Mouse (Mus musculus) midbrain, embryonic 16.5 days (tissue): ENCODE measurements at regions not wholly inside any gene's neighbourhood (a gene's known extent, or its start where the extent isn't known, plus 50 kb on each side); places are given as distances from the start of the nearest gene placed in this dataset.

ENCODE experiments used
- ATAC-seq: fragments of 200-750 bp; cut with Nextera tagmentation; 2 replicates; pipeline ENCODE4 v1.8.0; 2017; ENCODE audit warnings: moderate TSS enrichment
- H3K27ac ChIP-seq: fragments of 300-500 bp; sonication (generic); 2 replicates; pipeline ENCODE4 v1.5.1; 2014; ENCODE audit warnings: mild to moderate bottlenecking, low read length, mixed read lengths
- H3K27me3 ChIP-seq: fragments of 300-500 bp; sonication (generic); 2 replicates; pipeline ENCODE4 v1.6.1; 2014; ENCODE audit warnings: low read depth, low read length, mixed read lengths; ENCODE audit not compliant: control insufficient read depth, insufficient read depth
- H3K36me3 ChIP-seq: fragments of 300-500 bp; sonication (generic); 2 replicates; pipeline ENCODE4 v1.6.1; 2014; ENCODE audit warnings: mild to moderate bottlenecking, low read length, moderate library complexity, mixed read lengths; ENCODE audit not compliant: control insufficient read depth, insufficient read depth
- H3K4me1 ChIP-seq: fragments of 300-500 bp; sonication (generic); 2 replicates; pipeline ENCODE4 v1.6.1; 2014; ENCODE audit warnings: mild to moderate bottlenecking, low read length, mixed read lengths; ENCODE audit not compliant: control insufficient read depth, insufficient read depth
- H3K4me2 ChIP-seq: fragments of 300-500 bp; sonication (generic); 2 replicates; pipeline ENCODE4 v1.6.1; 2014; ENCODE audit warnings: mild to moderate bottlenecking, low read length, mixed read lengths
- H3K4me3 ChIP-seq: fragments of 300-500 bp; sonication (generic); 2 replicates; pipeline ENCODE4 v1.5.1; 2014; ENCODE audit warnings: low read depth, mild to moderate bottlenecking, low read length, moderate library complexity, mixed read lengths
- H3K9ac ChIP-seq: fragments of 300-500 bp; sonication (generic); 2 replicates; pipeline ENCODE4 v1.6.1; 2014; ENCODE audit warnings: low read depth, low read length, mixed read lengths
- H3K9me3 ChIP-seq: fragments of 300-500 bp; sonication (generic); replicated peaks from 2 replicates; pipeline ENCODE4 v1.6.1; 2014; ENCODE audit warnings: mild to moderate bottlenecking, low read length, mixed read lengths; ENCODE audit not compliant: control insufficient read depth, poor library complexity, severe bottlenecking
- WGBS: fragments of 180-500 bp; shearing (Covaris S2); extraction: QIAGEN DNeasy Blood & Tissue Kit; methylation state at CpG from one replicate; pipeline ENCODE4 v1.1.7; 2014; 5-methylcytosine and 5-hydroxymethylcytosine counted together

DNA sequence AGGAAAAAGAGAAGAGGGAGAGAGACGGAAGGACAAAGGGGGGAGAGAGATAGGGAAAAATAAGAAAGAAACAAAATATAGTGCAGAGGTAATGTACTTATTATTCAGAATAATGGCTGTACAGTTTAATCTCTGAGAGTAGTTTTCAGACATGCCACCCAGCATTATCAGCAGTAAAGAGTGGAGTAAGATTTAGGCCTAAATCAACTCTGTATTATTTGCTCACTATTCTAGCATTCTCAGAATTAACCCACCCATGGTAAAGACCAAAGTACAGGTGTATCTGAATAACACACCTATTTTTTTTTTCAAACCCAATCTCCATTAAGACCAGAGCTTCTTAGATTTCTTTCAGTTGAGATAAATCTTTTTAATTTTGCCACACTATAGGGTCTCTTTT, 177.7 kb upstream of the Gm11114 start:
- no peak overlapping the region for H3K4me2 ChIP-seq

GRCm38 (mm10) chr9:85136715-85137582, 175.6 kb upstream of the Gm11114 start:
- WGBS, result 80% methylated on average over 6 of the region's 6 CpGs
- H3K4me3 ChIP-seq, result no peak overlapping the region
- no peak overlapping the region for H3K4me2 ChIP-seq
- no peak overlapping the region for H3K27ac ChIP-seq
- ATAC-seq, result no peak
- no peak overlapping the region for H3K9ac ChIP-seq
- H3K4me1 ChIP-seq, result peaks cover 2% of the 10 kb centered on the region; the same call in 1 of the 2 replicates
- no peaks in the 10 kb centered on the region for H3K27me3 ChIP-seq
- no peaks in the 10 kb centered on the region for H3K9me3 ChIP-seq
- no peaks in the 10 kb centered on the region for H3K36me3 ChIP-seq

More for the DNA sequence above, 177.7 kb upstream of the Gm11114 start:
- ATAC-seq, result no peak
- no peak overlapping the region for H3K4me3 ChIP-seq
- no peaks in the 10 kb centered on the region for H3K27me3 ChIP-seq
- no peaks in the 10 kb centered on the region for H3K9me3 ChIP-seq
- H3K4me1 ChIP-seq, result peaks cover 2% of the 10 kb centered on the region; the same call in 1 of the 2 replicates
- H3K36me3 ChIP-seq, result no peaks in the 10 kb centered on the region
- H3K9ac ChIP-seq, result no peak overlapping the region
- 100% methylated on average over 1 of the region's 1 CpGs for WGBS
- no peak overlapping the region for H3K27ac ChIP-seq

- 80% methylated on average over 4 of the region's 4 CpGs for WGBS
- ATAC-seq, result no peak
Observed at GRCm38 (mm10) chr9:85139891-85140290, 172.7 kb upstream of the Gm11114 start.

DNA sequence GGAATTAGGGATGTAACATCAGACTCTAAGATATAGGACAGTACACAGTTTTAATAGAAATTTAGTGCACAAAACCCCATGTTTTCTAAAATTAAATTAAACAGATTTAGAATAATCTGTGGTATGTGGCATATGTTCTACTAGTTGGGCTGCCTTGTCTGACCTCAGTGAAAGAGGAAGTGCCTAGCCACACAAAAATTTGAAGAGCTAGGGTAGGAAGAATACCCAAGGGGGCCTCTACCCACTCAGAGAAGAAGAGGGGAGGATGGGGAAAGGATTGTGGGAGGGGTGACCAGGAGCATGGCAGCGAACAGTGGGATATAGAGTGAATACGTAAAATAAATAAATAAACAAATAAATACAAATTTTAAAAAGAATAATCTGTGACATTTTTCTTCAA, 168.2 kb upstream of the Gm11114 start:
- Histone ChIP-seq H3K4me3 (no peak overlapping the region), H3K4me2 (no peak overlapping the region), H3K27ac (no peak overlapping the region), H3K9me3 (no peaks in the 10 kb centered on the region), H3K4me1 (peaks cover 2% of the 10 kb centered on the region; the same call in 1 of the 2 replicates), H3K36me3 (no peaks in the 10 kb centered on the region), H3K9ac (no peak overlapping the region), H3K27me3 (no peaks in the 10 kb centered on the region)
- no peak for ATAC-seq
- WGBS, result 98% methylated on average over 2 of the region's 2 CpGs

More at GRCm38 (mm10) chr9:85139891-85140290, 172.7 kb upstream of the Gm11114 start:
- H3K27ac ChIP-seq, result no peak overlapping the region
- H3K36me3 ChIP-seq, result no peaks in the 10 kb centered on the region
- H3K9ac ChIP-seq, result no peak overlapping the region
- H3K4me3 ChIP-seq, result no peak overlapping the region
- no peaks in the 10 kb centered on the region for H3K9me3 ChIP-seq
- peaks cover 2% of the 10 kb centered on the region; the same call in 1 of the 2 replicates for H3K4me1 ChIP-seq
- H3K27me3 ChIP-seq, result no peaks in the 10 kb centered on the region
- H3K4me2 ChIP-seq, result no peak overlapping the region

GRCm38 (mm10) chr9:85165632-85166031, 146.9 kb upstream of the Gm11114 start:
- Histone ChIP-seq H3K9ac (no peak overlapping the region), H3K4me3 (no peak overlapping the region), H3K36me3 (no peaks in the 10 kb centered on the region), H3K9me3 (no peaks in the 10 kb centered on the region), H3K27me3 (no peaks in the 10 kb centered on the region), H3K4me2 (no peak overlapping the region), H3K4me1 (no peaks in the 10 kb centered on the region), H3K27ac (no peak overlapping the region)
- 90% methylated on average over 1 of the region's 1 CpGs for WGBS
- ATAC-seq, result no peak

DNA sequence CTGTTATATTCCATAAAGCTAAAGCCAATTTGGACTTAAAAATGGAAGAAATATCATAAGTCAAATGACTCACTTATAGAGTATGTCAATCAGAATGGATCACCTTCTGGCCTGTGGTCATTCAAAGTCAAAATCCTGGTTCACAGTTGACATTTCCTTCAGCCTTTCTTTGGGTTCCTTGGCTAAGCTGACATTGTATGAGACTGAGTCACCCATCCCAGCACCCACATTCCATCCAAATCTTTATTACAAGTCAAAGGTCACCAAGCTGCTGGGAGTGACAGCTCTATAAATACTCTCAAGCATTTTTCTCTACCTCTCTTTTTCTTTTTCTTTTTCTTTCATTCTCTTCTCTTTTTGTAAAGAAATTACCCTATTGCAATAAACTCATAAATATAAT, 145.3 kb upstream of the Gm11114 start:
- ATAC-seq, result no peak
- H3K27ac ChIP-seq, result no peak overlapping the region

GRCm38 (mm10) chr9:85174431-85174830, 138.1 kb upstream of the Gm11114 start:
- no peaks in the 10 kb centered on the region for H3K36me3 ChIP-seq
- H3K27ac ChIP-seq, result no peak overlapping the region
- H3K4me3 ChIP-seq, result no peak overlapping the region
- 59% methylated on average over 3 of the region's 3 CpGs for WGBS
- H3K4me2 ChIP-seq, result no peak overlapping the region
- H3K9ac ChIP-seq, result no peak overlapping the region
- no peak for ATAC-seq
- no peaks in the 10 kb centered on the region for H3K9me3 ChIP-seq
- H3K4me1 ChIP-seq, result no peaks in the 10 kb centered on the region
- H3K27me3 ChIP-seq, result no peaks in the 10 kb centered on the region

More for the DNA sequence above, 145.3 kb upstream of the Gm11114 start:
- Histone ChIP-seq H3K4me1 (no peaks in the 10 kb centered on the region), H3K36me3 (no peaks in the 10 kb centered on the region), H3K27me3 (no peaks in the 10 kb centered on the region), H3K4me2 (no peak overlapping the region), H3K4me3 (no peak overlapping the region), H3K9me3 (no peaks in the 10 kb centered on the region), H3K9ac (no peak overlapping the region)

DNA sequence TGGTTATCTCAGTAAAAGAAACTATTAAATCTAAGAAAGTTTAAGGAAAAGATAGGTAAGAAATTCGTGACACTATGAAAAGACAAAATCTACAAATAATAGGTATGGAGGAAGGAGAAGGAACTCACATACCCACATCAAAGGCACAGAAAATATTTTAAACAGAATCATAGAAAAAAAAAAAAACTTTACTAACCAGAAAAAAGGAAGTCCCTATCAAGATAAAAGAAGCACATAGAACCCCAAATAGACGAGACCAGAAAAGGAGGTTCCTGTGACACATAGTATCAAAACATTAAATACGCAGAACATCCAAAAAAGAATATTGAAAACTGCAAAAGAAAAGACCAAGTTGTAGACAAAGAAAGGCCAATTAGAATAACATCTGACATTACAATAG, 111.4 kb upstream of the Gm11114 start:
- Histone ChIP-seq H3K36me3 (no peaks in the 10 kb centered on the region), H3K9ac (no peak overlapping the region), H3K4me1 (no peaks in the 10 kb centered on the region), H3K27ac (no peak overlapping the region), H3K27me3 (no peaks in the 10 kb centered on the region), H3K4me2 (no peak overlapping the region), H3K4me3 (no peak overlapping the region), H3K9me3 (no peaks in the 10 kb centered on the region)
- ATAC-seq, result no peak
- 89% methylated on average over 3 of the region's 3 CpGs for WGBS

GRCm38 (mm10) chr9:85224870-85225269, 87.7 kb upstream of the Gm11114 start:
- no peak overlapping the region for H3K4me3 ChIP-seq
- H3K9ac ChIP-seq, result no peak overlapping the region
- H3K36me3 ChIP-seq, result no peaks in the 10 kb centered on the region
- no peaks in the 10 kb centered on the region for H3K9me3 ChIP-seq
- WGBS, result 60% methylated on average over 3 of the region's 3 CpGs
- no peaks in the 10 kb centered on the region for H3K27me3 ChIP-seq
- no peak overlapping the region for H3K4me2 ChIP-seq
- no peaks in the 10 kb centered on the region for H3K4me1 ChIP-seq
- H3K27ac ChIP-seq, result no peak overlapping the region
- ATAC-seq, result peak; percentile 58; the same call in 1 of the 2 replicates
